Mouse (Mus musculus) lung, adult 2 months (tissue): ENCODE measurements around the gene Lcn3. TPM values are rescaled to one million over a fixed set of nuclear protein-coding genes. Genes with fewer than 3 reads are reported as not detected.
"Not testable (repeated sequence)": the region's sequence is repeated elsewhere in the genome, so short reads cannot be mapped to it uniquely, and the experiment has no call there.

Source experiments
- DNase-seq: peaks from one replicate; pipeline ENCODE4 v3.0.0; 2022
- H3K4me1 ChIP-seq: fragments of 200-500 bp; 2 replicates; pipeline ENCODE4 v1.6.1; 2011; ENCODE audit warnings: low read length; ENCODE audit not compliant: control insufficient read depth, insufficient read depth
- H3K4me3 ChIP-seq: fragments of 200-500 bp; replicated peaks from 2 replicates; pipeline ENCODE3; 2011; ENCODE audit warnings: low read depth, mild to moderate bottlenecking, control low read depth, low read length; ENCODE audit errors: extremely low read depth
- CTCF ChIP-seq: fragments of 200-500 bp; IDR thresholded peaks from 2 replicates; pipeline ENCODE4 v1.5.1; 2011; ENCODE audit warnings: mild to moderate bottlenecking, low read length, control low read depth; ENCODE audit not compliant: insufficient read depth
- POLR2A ChIP-seq: fragments of 200-500 bp; IDR thresholded peaks from 2 replicates; pipeline ENCODE4 v1.6.1; 2011; ENCODE audit warnings: low read depth, mild to moderate bottlenecking, control low read depth, low read length, borderline replicate concordance; ENCODE audit errors: extremely low read depth
- WGBS: fragments of 180-500 bp; shearing (Covaris S2); methylation state at CpG from one replicate; pipeline ENCODE4 v1.1.7; 2018; 5-methylcytosine and 5-hydroxymethylcytosine counted together
- polyA plus RNA-seq: library from polyadenylated mRNA; depleted of rRNA; stranded (reverse); fragments of >200 nt; gene quantifications from 2 replicates; pipeline ENCODE4 v1.2.3, GENCODE M21; 2012; rRNA removed

The Lcn3 gene
- polyA plus RNA-seq, result not detected in 2 replicates

- no peak for DNase-seq
- Histone ChIP-seq H3K4me3 (no peak within 1 kb of the TSS), H3K4me1 (no peaks in the 10 kb centered on the region)
- TF ChIP-seq CTCF (no peak), POLR2A (no peak)
- WGBS, result 20% methylated on average over 2 of the region's 2 CpGs
Observed at GRCm38 (mm10) chr2:25765269-25765668, at the start of gene Lcn3. Gene Lcn3 (plus strand): TSS chr2:25765569.

GRCm38 (mm10) chr2:25717222-25717621, 48.1 kb upstream of the Lcn3 start:
- no peak for DNase-seq
- no peaks in the 10 kb centered on the region for H3K4me1 ChIP-seq
- TF ChIP-seq CTCF, result no peak
- TF ChIP-seq POLR2A, result no peak
- H3K4me3 ChIP-seq, result no peak overlapping the region

- TF ChIP-seq POLR2A (no peak), CTCF (no peak)
- H3K4me3 ChIP-seq, result no peak overlapping the region
- WGBS, result 42% methylated on average over 2 of the region's 2 CpGs
- DNase-seq, result no peak
- H3K4me1 ChIP-seq, result no peaks in the 10 kb centered on the region
Observed at GRCm38 (mm10) chr2:25733199-25733930, 32.0 kb upstream of the Lcn3 start.

GRCm38 (mm10) chr2:25736709-25737108, 28.7 kb upstream of the Lcn3 start, which contains the start of gene Obp2b:
Gene Obp2b (plus strand): TSS chr2:25737009.
- H3K4me1 ChIP-seq, DNase-seq, H3K4me3 ChIP-seq: not testable (repeated sequence)
- 64% methylated on average over 3 of the region's 3 CpGs for WGBS

GRCm38 (mm10) chr2:25741671-25742070, 23.7 kb upstream of the Lcn3 start:
- no peak for DNase-seq
- 45% methylated on average over 1 of the region's 1 CpGs for WGBS
- H3K4me3 ChIP-seq, result no peak overlapping the region
- no peaks in the 10 kb centered on the region for H3K4me1 ChIP-seq
- TF ChIP-seq CTCF (no peak), POLR2A (no peak)

GRCm38 (mm10) chr2:25754201-25754600, 11.2 kb upstream of the Lcn3 start:
- 92% methylated on average over 1 of the region's 1 CpGs for WGBS
- Histone ChIP-seq H3K4me3 (no peak overlapping the region), H3K4me1 (no peaks in the 10 kb centered on the region)
- no peak for DNase-seq
- TF ChIP-seq POLR2A (no peak), CTCF (no peak)

- no peak for DNase-seq
- H3K4me3 ChIP-seq, result no peak overlapping the region
- TF ChIP-seq POLR2A (no peak), CTCF (no peak)
- WGBS, result 54% methylated on average over 4 of the region's 4 CpGs
- H3K4me1 ChIP-seq, result no peaks in the 10 kb centered on the region
Observed at GRCm38 (mm10) chr2:25758064-25758625, 7.2 kb upstream of the Lcn3 start.

GRCm38 (mm10) chr2:25767764-25768163, 2.4 kb downstream of the Lcn3 start:
- no peak for DNase-seq
- no peaks in the 10 kb centered on the region for H3K4me1 ChIP-seq
- TF ChIP-seq CTCF, result no peak
- no peak for TF ChIP-seq POLR2A
- WGBS, result 71% methylated on average over 4 of the region's 4 CpGs
- no peak overlapping the region for H3K4me3 ChIP-seq

- TF ChIP-seq POLR2A (no peak), CTCF (no peak)
- no peak for DNase-seq
- H3K4me3 ChIP-seq, result no peak overlapping the region
- WGBS, result 73% methylated on average over 2 of the region's 2 CpGs
- H3K4me1 ChIP-seq, result no peaks in the 10 kb centered on the region
Observed at GRCm38 (mm10) chr2:25773507-25773906, 8.1 kb downstream of the Lcn3 start.

GRCm38 (mm10) chr2:25774640-25775039, 9.3 kb downstream of the Lcn3 start:
- no peak for DNase-seq
- no peak overlapping the region for H3K4me3 ChIP-seq
- 68% methylated on average over 2 of the region's 2 CpGs for WGBS
- TF ChIP-seq CTCF, result no peak
- TF ChIP-seq POLR2A, result no peak
- no peaks in the 10 kb centered on the region for H3K4me1 ChIP-seq
